Mouse (Mus musculus): Measurements from ENCODE around the gene Tdrd1.
A peak's percentile ranks its signal among the peaks of the same experiment; 100 is the strongest.

The Tdrd1 gene

DNA sequence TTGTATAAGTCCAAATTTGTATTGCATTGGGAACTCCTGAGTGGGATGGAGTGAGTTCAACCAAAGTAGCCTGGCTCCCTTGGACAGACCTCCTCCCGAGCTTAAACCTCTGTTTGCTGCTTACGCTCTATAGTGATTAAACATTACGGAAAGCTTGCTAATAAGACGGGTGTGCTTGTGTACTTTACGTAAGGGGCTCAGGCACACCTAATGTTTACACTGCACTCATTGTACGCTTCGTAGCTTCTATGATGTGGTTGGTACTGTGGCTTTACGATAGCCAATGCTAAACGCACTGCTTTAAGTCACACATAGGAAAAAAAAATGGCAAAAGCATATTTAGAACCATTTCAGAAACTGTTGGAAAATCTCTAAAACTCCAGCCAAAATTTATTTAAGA, 3.3 kb downstream of the Tdrd1 start:
- no peak for DNase-seq (ENCODE audit: low read depth)

GRCm38 (mm10) chr19:56830163-56830562, 4.2 kb downstream of the Tdrd1 start:
- DNase-seq (ENCODE audit: low read depth), result no peak

DNA sequence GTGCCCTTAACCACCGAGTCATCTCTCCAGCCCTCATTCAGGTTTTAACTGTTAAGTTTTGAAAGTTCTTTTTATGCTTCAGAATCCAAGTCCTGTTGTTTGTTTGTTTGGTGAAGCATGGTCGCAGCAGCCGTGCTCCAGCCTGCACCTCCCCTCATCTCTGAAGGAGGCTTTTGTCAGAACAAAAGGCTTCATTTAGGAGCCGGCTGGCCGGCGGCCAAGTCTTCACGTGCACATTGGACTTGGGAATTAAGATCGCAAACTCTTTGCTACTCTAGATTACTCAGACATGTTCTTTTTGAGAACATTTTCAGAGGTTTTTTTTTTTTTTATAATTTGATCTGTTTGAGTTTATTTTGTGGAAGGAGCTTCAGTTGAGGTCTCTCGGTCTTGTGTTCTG, 9.3 kb downstream of the Tdrd1 start:
- no peak for DNase-seq (ENCODE audit: low read depth)

DNA sequence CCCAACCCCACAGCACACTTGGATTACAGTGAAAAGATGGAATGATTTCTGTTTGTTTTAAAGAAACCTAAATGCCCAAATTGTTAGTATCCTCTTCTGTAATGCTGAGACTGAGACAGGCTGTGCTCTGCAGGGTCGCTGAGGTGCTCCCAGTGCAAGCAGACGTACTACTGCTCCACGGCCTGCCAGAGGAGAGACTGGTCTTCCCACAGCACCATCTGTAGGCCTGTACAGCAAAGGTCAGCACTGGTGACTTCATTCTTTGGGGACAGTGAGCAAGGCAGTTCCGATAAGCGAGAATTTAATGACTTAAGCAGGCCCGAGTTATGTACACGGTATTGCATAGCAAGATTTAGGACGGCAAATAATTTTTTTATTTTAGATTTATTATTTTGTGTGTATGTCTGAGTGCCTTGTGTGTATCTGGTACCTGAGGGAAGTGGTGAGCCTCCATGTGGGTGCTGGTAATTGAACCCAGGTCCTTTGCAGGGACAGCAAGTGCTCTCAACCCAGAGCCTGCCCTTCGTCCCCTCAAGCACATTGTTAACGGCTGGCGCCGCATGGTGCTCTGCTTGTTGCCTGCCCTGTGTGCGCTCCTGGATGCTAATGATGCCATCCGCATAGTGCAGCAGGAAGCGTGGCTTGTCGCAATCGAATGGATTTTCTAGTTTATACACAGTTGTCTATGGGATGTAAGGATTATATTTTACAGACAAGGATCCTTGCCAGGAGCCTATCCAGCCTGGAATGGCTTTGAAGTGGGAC, 13.1 kb downstream of the Tdrd1 start:
- DNase-seq (ENCODE audit: low read depth), result no peak

GRCm38 (mm10) chr19:56842974-56843373, 17.0 kb downstream of the Tdrd1 start:
- no peak for DNase-seq (ENCODE audit: low read depth)

GRCm38 (mm10) chr19:56852590-56852989, 26.6 kb downstream of the Tdrd1 start:
- no peak for DNase-seq (ENCODE audit: low read depth)

DNA sequence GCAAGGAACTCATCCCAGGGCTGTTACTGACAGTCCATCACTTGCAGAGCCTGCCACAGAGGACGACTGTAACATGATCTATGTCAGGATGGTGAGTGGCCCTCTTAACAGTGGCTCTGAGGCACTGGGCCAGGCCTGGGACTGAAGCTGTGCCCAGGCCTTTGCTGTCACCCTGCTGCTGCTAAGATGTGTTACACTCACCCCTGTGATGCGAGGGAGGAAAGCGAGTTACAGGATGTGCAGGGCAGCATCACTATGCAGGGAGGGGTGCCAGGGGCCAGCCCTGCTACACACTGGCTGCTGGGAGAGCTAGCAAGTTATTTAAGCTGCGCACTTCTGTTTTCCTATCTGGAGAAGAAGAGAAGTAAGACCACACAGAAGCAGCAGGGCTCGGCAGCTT, 30.4 kb downstream of the Tdrd1 start:
- no peak for DNase-seq (ENCODE audit: low read depth)

- no peak for DNase-seq (ENCODE audit: low read depth)
Observed at GRCm38 (mm10) chr19:56867701-56868100, 41.7 kb downstream of the Tdrd1 start.

- DNase-seq (ENCODE audit: low read depth), result no peak
Observed at GRCm38 (mm10) chr19:56873816-56874600, 48.0 kb downstream of the Tdrd1 start, which contains the start of gene Vwa2. TSS of gene Vwa2 (plus strand) at chr19:56874249.

DNA sequence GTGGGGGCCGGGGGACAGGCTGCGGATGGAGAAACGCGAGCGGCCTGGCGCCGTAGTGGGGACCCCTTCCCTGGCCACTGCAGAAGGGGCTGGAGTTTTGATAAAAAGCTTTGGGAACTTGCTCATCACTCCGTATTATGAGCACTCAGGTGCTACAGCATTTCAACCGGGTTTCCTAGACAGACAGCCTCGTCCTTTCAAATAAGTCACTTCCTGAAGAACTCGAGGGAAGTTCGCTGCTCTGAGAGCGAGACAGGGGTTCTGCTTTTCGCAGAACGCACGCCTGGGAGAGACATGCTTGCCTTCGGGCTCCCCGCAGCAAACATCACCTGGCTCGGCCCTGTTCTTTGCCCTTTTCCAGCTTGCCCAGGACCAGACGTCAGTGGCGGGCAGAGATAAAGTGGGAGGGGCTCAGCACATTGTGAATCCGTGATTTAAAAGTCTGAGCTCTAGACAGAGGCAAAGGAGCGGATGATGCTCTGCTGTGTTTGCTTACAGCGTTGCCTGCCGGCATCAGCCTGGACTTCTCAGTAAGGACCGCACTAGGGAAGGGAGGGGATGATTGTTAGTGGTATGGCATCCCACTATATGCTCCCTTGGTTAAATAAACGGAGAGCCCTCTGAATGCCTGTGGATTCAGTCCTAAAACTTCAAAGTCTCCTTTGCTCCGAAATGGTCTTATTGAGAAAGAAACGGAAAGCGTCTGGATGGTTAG, 48.7 kb downstream of the Tdrd1 start:
- DNase-seq (ENCODE audit: low read depth), result no peak

- DNase-seq (ENCODE audit: low read depth), result no peak
Observed at GRCm38 (mm10) chr19:56877364-56877763, 51.4 kb downstream of the Tdrd1 start.

DNA sequence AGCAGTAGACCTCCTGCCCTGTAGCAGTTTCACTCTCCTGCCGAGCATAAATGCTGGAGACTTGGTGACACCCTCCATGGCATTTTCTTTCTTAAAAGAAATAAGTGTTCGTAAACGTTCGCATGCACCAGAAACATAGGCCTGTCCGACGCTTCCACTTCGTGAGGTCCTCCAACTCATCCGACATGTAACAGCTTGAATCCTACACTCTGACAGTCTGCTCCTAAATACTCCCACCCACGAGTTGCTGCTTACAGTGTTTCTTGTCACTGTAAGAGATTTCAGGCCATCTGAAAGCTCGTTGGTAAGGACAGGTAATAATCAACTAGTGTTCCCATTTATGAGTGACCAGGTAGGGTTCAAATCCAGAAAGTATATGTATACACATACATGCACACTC, 61.9 kb downstream of the Tdrd1 start:
- no peak for DNase-seq (ENCODE audit: low read depth)

DNA sequence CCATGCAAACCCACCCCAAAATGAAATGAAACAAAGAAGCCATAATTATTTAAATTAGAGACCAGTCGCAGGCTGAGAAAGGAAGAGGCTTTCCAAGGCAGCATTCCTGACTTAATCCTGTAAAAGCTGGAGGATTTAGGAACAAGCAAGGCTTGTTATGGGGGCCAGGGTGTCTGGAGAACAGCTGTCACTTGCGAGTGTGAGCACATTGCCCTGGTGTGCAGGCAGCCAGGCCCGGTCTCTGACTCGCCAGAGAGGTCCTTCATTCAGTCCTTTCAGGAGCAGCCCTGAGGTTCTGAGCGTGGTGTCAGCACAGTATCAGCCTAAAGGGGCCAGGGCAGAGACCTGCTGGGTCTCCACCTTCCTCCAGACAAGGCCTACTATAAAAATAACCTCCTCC, 62.6 kb downstream of the Tdrd1 start:
- DNase-seq (ENCODE audit: low read depth), result no peak

DNA sequence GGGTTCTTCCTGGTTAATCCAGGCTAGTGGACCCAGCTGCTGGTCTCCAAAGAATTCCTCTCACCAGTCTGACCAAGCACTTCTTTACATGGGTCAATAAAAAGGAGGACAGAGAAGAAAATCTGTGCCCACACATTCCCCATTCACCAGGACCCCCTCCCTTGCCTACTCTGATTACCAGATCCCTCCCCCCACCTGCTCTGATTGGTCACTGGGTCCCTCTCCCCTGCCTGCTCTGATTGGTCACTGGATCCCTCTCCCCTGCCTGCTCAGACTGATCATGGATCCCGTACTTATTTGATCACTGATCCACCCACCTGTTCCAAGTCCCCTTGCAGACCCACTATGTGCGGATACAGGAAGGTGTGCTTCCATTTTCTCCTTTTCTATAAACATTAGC, 65.4 kb downstream of the Tdrd1 start:
- no peak for DNase-seq (ENCODE audit: low read depth)

- no peak for DNase-seq (ENCODE audit: low read depth)
Observed at GRCm38 (mm10) chr19:56892586-56892985, 66.6 kb downstream of the Tdrd1 start.

DNA sequence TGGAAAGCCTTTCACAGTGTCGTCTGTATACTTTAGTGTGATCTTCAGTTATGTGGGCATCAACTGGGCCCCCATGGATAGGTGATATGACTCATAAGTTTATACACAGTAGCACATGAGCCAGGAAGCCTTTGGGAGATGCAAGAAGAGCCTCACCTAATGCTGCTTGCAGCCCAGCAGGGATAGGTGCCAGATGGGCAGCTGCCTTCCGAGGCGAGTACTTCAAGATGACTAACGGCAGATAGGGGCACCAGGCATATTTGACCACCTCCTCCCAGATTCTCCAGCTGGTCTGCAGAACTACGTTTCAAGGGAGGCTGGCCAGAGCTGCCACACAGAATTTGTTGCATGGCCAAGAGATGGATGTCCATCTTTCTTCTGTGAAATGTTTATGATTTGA, 67.3 kb downstream of the Tdrd1 start:
- no peak for DNase-seq (ENCODE audit: low read depth)

GRCm38 (mm10) chr19:56897654-56898053, 71.6 kb downstream of the Tdrd1 start:
- DNase-seq (ENCODE audit: low read depth), result no peak

DNA sequence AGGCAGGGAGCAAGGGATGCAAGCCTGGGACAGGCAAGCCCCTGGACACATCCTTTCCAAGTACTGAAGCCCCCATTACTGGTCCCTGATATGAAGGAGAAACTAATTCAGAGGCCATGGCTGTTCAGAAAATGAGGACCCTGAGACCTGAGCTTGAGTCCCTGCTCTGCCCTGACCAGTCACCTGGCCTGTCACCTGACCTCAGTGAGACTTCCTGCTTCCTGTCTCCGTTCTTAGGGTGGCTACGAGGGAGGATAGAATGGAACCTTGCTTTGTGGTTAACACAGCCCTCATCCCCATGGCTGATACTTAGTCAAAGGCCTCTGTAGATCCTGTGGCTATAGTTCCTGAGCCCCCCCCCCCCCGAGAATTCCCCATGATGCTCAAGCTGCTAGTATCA, 78.1 kb downstream of the Tdrd1 start:
- DNase-seq (ENCODE audit: low read depth), result no peak

DNA sequence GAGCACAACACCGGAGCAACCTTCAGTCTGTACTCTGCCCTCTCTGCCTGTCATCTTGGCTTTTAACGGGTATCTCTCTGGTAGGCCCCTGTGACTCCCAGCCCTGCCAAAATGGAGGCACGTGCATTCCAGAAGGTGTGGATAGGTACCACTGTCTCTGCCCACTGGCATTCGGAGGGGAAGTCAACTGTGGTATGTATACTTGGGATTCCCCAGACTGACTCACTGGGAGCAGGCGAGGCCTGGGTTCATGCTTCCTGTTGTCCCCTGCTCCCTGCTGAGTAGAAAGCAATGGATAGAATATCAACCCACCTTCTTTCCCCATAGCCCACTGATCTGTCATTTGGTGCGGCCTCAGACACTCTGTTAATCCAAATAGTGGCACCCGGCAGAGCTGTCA, 79.4 kb downstream of the Tdrd1 start:
- DNase-seq (ENCODE audit: low read depth), result no peak

GRCm38 (mm10) chr19:56907850-56908249, 81.8 kb downstream of the Tdrd1 start:
- DNase-seq (ENCODE audit: low read depth), result no peak

DNA sequence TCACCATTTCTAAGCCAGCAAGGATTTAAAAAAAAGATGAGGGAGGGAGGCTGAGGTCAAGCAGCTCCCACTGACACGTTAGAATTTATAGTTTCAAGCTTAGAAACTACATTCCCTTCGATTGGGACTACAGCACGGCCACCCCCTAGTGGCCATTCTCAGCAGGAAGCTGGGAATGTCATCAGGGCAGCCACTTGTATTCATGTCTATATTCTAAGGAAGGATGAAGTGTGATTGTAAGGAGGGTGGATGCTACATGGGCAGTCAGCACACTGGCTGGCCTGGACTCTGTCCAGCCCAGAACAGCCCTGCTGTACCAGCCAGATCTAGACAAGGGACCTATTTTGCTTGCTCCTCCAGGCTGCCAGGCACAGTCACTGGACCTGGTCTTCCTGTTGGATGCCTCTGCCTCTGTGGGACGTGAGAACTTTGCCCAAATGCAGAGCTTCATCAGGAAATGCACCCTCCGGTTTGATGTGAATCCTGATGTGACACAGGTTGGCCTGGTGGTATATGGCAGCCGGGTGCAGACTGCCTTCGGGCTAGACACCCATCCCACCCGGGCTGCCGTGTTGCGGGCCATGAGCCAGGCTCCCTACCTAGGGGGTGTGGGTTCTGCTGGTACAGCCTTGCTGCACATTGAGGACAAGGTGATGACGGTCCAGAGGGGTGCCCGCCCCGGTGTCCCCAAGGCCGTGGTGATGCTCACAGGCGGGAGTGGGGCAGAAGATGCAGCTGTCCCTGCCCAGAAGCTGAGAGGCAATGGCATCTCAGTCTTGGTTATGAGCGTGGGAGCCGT, 82.7 kb downstream of the Tdrd1 start:
- peak; percentile 37 for DNase-seq (ENCODE audit: low read depth)

DNA sequence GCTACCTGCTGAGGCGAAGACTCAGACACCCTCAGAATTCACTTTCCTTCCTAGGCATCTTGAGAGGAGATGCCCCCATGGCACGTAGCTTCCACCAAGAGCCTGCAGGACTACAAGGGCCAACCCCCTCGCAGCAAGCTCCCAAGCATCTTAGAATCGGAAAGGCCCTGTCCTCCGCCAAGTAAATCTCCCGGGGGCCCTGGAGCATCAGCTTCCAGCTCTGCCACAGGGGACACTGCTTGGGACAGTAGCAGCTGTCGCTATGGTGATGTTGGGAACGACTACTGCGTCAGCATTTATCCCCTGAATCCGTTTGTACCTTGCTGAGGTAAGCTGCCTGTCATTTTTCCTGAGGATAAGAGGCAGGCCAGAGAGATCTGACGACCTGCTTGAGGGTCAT, 84.6 kb downstream of the Tdrd1 start:
- DNase-seq (ENCODE audit: low read depth), result no peak

All from naive thymus-derived CD4-positive, alpha-beta T cell, adult 2 months (primary cell).